Mouse (Mus musculus): ENCODE measurements around the gene Uox.

DNA sequence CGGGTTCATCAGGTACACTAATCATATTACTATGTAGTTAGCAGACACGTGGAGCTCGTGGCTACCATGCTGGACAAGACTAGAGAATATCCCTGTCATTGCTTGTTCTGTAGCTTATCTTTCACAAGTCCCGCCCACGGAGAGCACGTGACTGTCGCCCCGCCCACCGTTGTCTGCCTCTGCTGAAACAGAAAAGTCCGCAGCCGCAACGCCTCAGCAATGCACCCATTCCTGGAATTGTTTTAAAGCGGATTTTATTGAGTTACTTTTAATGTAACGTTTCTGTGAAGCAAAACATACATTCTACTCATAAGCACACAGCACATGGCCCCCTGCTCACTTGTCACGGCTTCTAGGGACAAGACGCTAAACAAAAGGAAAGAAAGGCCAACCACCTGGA lies 109.4 kb downstream of the Uox start:
- TF ChIP-seq GATA1 (IDR thresholded peaks at IDR 0.05; ENCODE audit: borderline replicate concordance, low read length) (no peak), FLI1 (IDR thresholded peaks at IDR 0.05; ENCODE audit: low read length) (no peak)
